Mouse (Mus musculus) G1E (cell line): ENCODE measurements around the gene Paqr8.

ENCODE experiments used
- CTCF ChIP-seq: IDR thresholded peaks from 2 replicates; pipeline ENCODE4 v1.5.1; 2012; ENCODE audit warnings: low read depth, low read length, inconsistent platforms, mixed read lengths
- GATA1 ChIP-seq: IDR thresholded peaks from 2 replicates; pipeline ENCODE4 v1.6.1; 2012; ENCODE audit warnings: borderline replicate concordance, low read length, inconsistent platforms, mixed read lengths
- TAL1 ChIP-seq: conservative IDR thresholded peaks from 2 replicates; pipeline ENCODE4 v1.6.1; 2012; ENCODE audit warnings: low read depth, low read length, inconsistent platforms, mixed read lengths

DNA sequence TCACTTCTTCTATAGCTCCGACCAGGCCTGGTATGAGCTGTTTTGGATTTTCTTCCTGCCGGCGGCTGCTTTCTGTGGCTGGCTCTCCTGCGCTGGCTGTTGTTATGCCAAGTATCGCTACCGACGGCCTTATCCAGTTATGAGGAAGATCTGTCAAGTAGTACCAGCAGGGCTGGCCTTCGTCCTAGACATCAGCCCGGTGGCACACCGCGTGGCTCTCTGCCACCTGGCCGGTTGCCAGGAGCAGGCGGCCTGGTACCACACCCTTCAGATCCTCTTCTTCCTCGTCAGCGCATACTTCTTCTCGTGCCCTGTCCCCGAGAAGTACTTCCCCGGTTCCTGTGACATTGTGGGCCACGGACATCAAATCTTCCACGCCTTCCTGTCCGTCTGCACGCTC, 44.7 kb downstream of the Paqr8 start:
- TF ChIP-seq CTCF (no peak), GATA1 (no peak), TAL1 (no peak)
